Mouse (Mus musculus) MEL (cell line): Measurements from ENCODE around the gene 4932438A13Rik.

Source experiments
- BHLHE40 ChIP-seq: IDR thresholded peaks from 2 replicates; pipeline ENCODE4 v1.6.1; 2012; ENCODE audit warnings: low read depth, mild to moderate bottlenecking, inconsistent platforms, low read length, improper control_type of control experiment, borderline replicate concordance
- CHD1 ChIP-seq: IDR thresholded peaks from 2 replicates; pipeline ENCODE4 v1.6.1; 2012; ENCODE audit warnings: low read depth, mild to moderate bottlenecking, inconsistent platforms, low read length, improper control_type of control experiment
- CTCF ChIP-seq, 3 experiments: IDR thresholded peaks in 2 of 3; conservative IDR thresholded peaks in 1 of 3; 2 replicates each; pipeline ENCODE4 v1.5.1; 2011 to 2012; ENCODE audit warnings: low read length in 3 of 3, low read depth in 2 of 3, mild to moderate bottlenecking in 2 of 3, improper control_type of control experiment in 1 of 3, inconsistent platforms in 1 of 3, mixed read lengths in 1 of 3, moderate library complexity in 1 of 3; ENCODE audit not compliant: control insufficient read depth in 1 of 3, insufficient read depth in 1 of 3, poor library complexity in 1 of 3, severe bottlenecking in 1 of 3
- E2F4 ChIP-seq: IDR thresholded peaks from 2 replicates; pipeline ENCODE4 v1.6.1; 2011; ENCODE audit warnings: low read depth, low read length, improper control_type of control experiment, borderline replicate concordance
- EP300 ChIP-seq, 2 experiments: IDR thresholded peaks; 2 replicates each; pipeline ENCODE4 v1.6.1; 2011; ENCODE audit warnings: improper control_type of control experiment in 2 of 2, low read length in 2 of 2, low read depth in 1 of 2, mild to moderate bottlenecking in 1 of 2
- HCFC1 ChIP-seq: IDR thresholded peaks from 2 replicates; pipeline ENCODE4 v1.6.1; 2012; ENCODE audit warnings: low read depth, mild to moderate bottlenecking, inconsistent platforms, low read length, improper control_type of control experiment, moderate library complexity
- MAX ChIP-seq: IDR thresholded peaks from 2 replicates; pipeline ENCODE4 v1.6.1; 2011; ENCODE audit warnings: low read length, improper control_type of control experiment
- MEF2A ChIP-seq: IDR thresholded peaks from 2 replicates; pipeline ENCODE4 v1.6.1; 2014; ENCODE audit warnings: low read depth, mild to moderate bottlenecking, inconsistent platforms, low read length, improper control_type of control experiment; ENCODE audit not compliant: poor library complexity, insufficient replicate concordance, severe bottlenecking; ENCODE audit errors: extremely low read depth
- MYC ChIP-seq: IDR thresholded peaks from 2 replicates; pipeline ENCODE4 v1.6.1; 2011; ENCODE audit warnings: low read depth, mild to moderate bottlenecking, low read length, improper control_type of control experiment, moderate library complexity
- POLR2A ChIP-seq, 2 experiments: IDR thresholded peaks; 2 replicates each; pipeline ENCODE4 v1.6.1; 2011 to 2012; ENCODE audit warnings: low read length in 2 of 2, mild to moderate bottlenecking in 2 of 2, control low read depth in 1 of 2, improper control_type of control experiment in 1 of 2, low read depth in 1 of 2, moderate library complexity in 1 of 2; ENCODE audit not compliant: control insufficient read depth in 1 of 2, insufficient read depth in 1 of 2, poor library complexity in 1 of 2
- RCOR1 ChIP-seq: IDR thresholded peaks from 2 replicates; pipeline ENCODE4 v1.6.1; 2012; ENCODE audit warnings: low read depth, mild to moderate bottlenecking, inconsistent platforms, low read length, improper control_type of control experiment
- TBP ChIP-seq: IDR thresholded peaks from 2 replicates; pipeline ENCODE4 v1.8.0; 2011; ENCODE audit warnings: low read depth, low read length, improper control_type of control experiment

GRCm38 (mm10) chr3:36941572-36941971 is 78.7 kb downstream of the 4932438A13Rik start:
- TF ChIP-seq MEF2A (no peak), CTCF (IDR thresholded peaks at IDR 0.05 in 2 of 3, conservative IDR thresholded peaks at IDR 0.05 in 1 of 3; ENCODE audit: control insufficient read depth in 1 of 3, insufficient read depth in 1 of 3, low read depth in 2 of 3, low read length in 3 of 3, poor library complexity in 1 of 3, severe bottlenecking in 1 of 3) (no peak), HCFC1 (no peak), EP300 (IDR thresholded peaks at IDR 0.05; ENCODE audit: low read depth in 1 of 2, low read length in 2 of 2) (no peak), POLR2A (IDR thresholded peaks at IDR 0.05; ENCODE audit: control insufficient read depth in 1 of 2, insufficient read depth in 1 of 2, low read depth in 1 of 2, low read length in 2 of 2, poor library complexity in 1 of 2) (no peak), MAX (no peak), TBP (no peak), E2F4 (no peak), CHD1 (no peak), RCOR1 (no peak), BHLHE40 (no peak), MYC (no peak)
